ENCODE assay signal across 10 mouse cellular contexts in the genomic region with DNA sequence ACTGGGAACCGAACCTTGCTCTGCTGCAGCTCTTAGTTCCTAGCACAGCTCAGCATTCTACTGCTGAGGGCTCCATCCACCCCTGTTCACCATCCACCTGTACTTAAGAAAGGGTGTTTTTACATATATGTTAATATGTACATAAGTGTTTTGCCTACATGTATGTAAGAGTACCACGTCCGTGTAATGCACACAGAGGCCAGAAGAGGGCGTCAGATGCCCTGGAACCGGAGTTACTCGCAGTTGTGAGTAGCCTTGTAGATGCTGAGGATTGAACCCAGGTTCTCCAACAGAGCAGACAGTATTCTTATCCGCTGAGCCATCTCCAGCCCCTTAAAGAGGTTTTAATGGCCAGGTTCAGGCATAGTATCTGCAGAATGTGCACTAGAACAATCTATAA.
DNase-seq lines count a peak whose midpoint lies in the region; ATAC-seq and TF ChIP-seq lines count a peak whose summit lies in the region.
"Had no signal": no experiment of that assay in that cellular context is flagged by ENCODE, and none has a peak within 500 bp of the region (broad histone marks: within the 10 kb centered on the region; RNA-seq: fewer than 3 reads in every experiment).

No protein-coding gene starts in this region.

- H3K79me2 ChIP-seq in heart, adult 2 months (replicated peaks; ENCODE audit: control insufficient read depth, insufficient read depth, low read length) = no peaks in the 10 kb centered on the region

- H3K27me3 ChIP-seq in heart, adult 2 months (ENCODE audit: control insufficient read depth, insufficient read depth, low read length) = no peaks in the 10 kb centered on the region
- H3K27me3 ChIP-seq in midbrain, embryonic 14.5 days (ENCODE audit: control insufficient read depth, insufficient read depth, low read length) = no peaks in the 10 kb centered on the region
- no peaks in the 10 kb centered on the region for H3K27me3 ChIP-seq in midbrain, embryonic 11.5 days (ENCODE audit: control insufficient read depth, insufficient read depth, low read length)
- H3K27me3 ChIP-seq: embryonic facial prominence, embryonic 13.5 days; limb, embryonic 12.5 days had no signal

- TF ChIP-seq EP300 in heart, adult 2 months (IDR thresholded peaks at IDR 0.05; ENCODE audit: insufficient read depth, low read depth, low read length) = no peak

- intact Hi-C loops in heart, adult 2 months (cut with DNase I) = no loop called here
- intact Hi-C loops in left cerebral cortex, postnatal 10 days (cut with DNase I) = loop anchor here (10.0 kb wide), 1 partner anchor 384 kb away; no protein-coding TSS in a partner anchor

- no peak overlapping the region for H3K4me3 ChIP-seq in heart, adult 2 months
- H3K4me3 ChIP-seq in midbrain, embryonic 14.5 days (replicated peaks; ENCODE audit: low read depth, low read length) = no peak overlapping the region
- no peak overlapping the region for H3K4me3 ChIP-seq in midbrain, embryonic 11.5 days (ENCODE audit: low read depth, low read length)
- H3K4me3 ChIP-seq: embryonic facial prominence, embryonic 13.5 days; limb, embryonic 12.5 days had no signal

- H3K9ac ChIP-seq in heart, adult 2 months (ENCODE audit: low read depth, low read length) = no peak overlapping the region
- H3K9ac ChIP-seq in midbrain, embryonic 14.5 days (replicated peaks; ENCODE audit: low read length) = no peak overlapping the region
- H3K9ac ChIP-seq in midbrain, embryonic 11.5 days (ENCODE audit: low read length) = no peak overlapping the region
- H3K9ac ChIP-seq: embryonic facial prominence, embryonic 13.5 days; limb, embryonic 12.5 days had no signal

- no peak for TF ChIP-seq POLR2A in heart, adult 2 months (IDR thresholded peaks at IDR 0.05; ENCODE audit: insufficient read depth, low read depth, low read length)

- peak; percentile 51 for TF ChIP-seq CTCF in heart, adult 2 months (IDR thresholded peaks at IDR 0.05)

- H3K4me2 ChIP-seq in midbrain, embryonic 14.5 days (ENCODE audit: low read length) = no peak overlapping the region
- H3K4me2 ChIP-seq in midbrain, embryonic 11.5 days = no peak overlapping the region
- H3K4me2 ChIP-seq: embryonic facial prominence, embryonic 13.5 days; limb, embryonic 12.5 days had no signal

- H3K27ac ChIP-seq in heart, adult 2 months = no peak overlapping the region
- peak overlapping the region; percentile 3; the same call in 1 of the 2 replicates for H3K27ac ChIP-seq in midbrain, embryonic 14.5 days (replicated peaks; ENCODE audit: low read depth, low read length)
- H3K27ac ChIP-seq in midbrain, embryonic 11.5 days (ENCODE audit: low read depth, low read length) = no peak overlapping the region
- H3K27ac ChIP-seq: embryonic facial prominence, embryonic 13.5 days; limb, embryonic 12.5 days had no signal

- H3K36me3 ChIP-seq in heart, adult 2 months (ENCODE audit: control insufficient read depth, insufficient read depth, low read length) = no peaks in the 10 kb centered on the region
- peaks cover 7% of the 10 kb centered on the region for H3K36me3 ChIP-seq in midbrain, embryonic 14.5 days (ENCODE audit: control insufficient read depth, insufficient read depth, low read length)
- H3K36me3 ChIP-seq in midbrain, embryonic 11.5 days (ENCODE audit: control insufficient read depth, insufficient read depth, low read length) = no peaks in the 10 kb centered on the region

- no peak for DNase-seq in heart, adult 2 months
- no peak for DNase-seq in heart, adult 11 months
- no peak for DNase-seq in midbrain, embryonic 14.5 days
- no peak for DNase-seq in midbrain, embryonic 11.5 days (ENCODE audit: low spot score, missing footprints)
- DNase-seq in thymus, postnatal 25 days = peak; percentile 29
- no peak for DNase-seq in left cerebral cortex, postnatal 10 days (ENCODE audit: extremely low spot score in 1 of 2, low spot score in 2 of 2)
- DNase-seq in left cerebral cortex, adult 11 months (ENCODE audit: low spot score) = no peak

- ATAC-seq in midbrain, embryonic 14.5 days (ENCODE audit: low FRiP score, low TSS enrichment) = no peak
- no peak for ATAC-seq in midbrain, embryonic 11.5 days (ENCODE audit: low FRiP score)
- ATAC-seq in common myeloid progenitor, adult 5-6 weeks (replicated peaks; ENCODE audit: low read depth, poor library complexity, severe bottlenecking) = 0 out of 2 replicates have a peak, but pooled peaks have one; percentile 38

- H3K9me3 ChIP-seq in midbrain, embryonic 14.5 days (ENCODE audit: control insufficient read depth, low read length) = no peaks in the 10 kb centered on the region
- no peaks in the 10 kb centered on the region for H3K9me3 ChIP-seq in midbrain, embryonic 11.5 days (ENCODE audit: control insufficient read depth, low read length)
- H3K9me3 ChIP-seq: embryonic facial prominence, embryonic 13.5 days had no signal

- 87% methylated on average over 7 of the region's 7 CpGs for WGBS in heart, adult 2 months
- 83% methylated on average over 7 of the region's 7 CpGs for WGBS in midbrain, embryonic 14.5 days
- 79% methylated on average over 7 of the region's 7 CpGs for WGBS in midbrain, embryonic 11.5 days

- H3K4me1 ChIP-seq in heart, adult 2 months (ENCODE audit: control insufficient read depth, insufficient read depth, low read length) = no peaks in the 10 kb centered on the region
- no peaks in the 10 kb centered on the region for H3K4me1 ChIP-seq in midbrain, embryonic 14.5 days (ENCODE audit: control insufficient read depth, insufficient read depth, low read length)
- no peaks in the 10 kb centered on the region for H3K4me1 ChIP-seq in midbrain, embryonic 11.5 days (ENCODE audit: control insufficient read depth, insufficient read depth, low read length)
